ENCODE assay signal across 12 mouse cellular contexts in the genomic region with DNA sequence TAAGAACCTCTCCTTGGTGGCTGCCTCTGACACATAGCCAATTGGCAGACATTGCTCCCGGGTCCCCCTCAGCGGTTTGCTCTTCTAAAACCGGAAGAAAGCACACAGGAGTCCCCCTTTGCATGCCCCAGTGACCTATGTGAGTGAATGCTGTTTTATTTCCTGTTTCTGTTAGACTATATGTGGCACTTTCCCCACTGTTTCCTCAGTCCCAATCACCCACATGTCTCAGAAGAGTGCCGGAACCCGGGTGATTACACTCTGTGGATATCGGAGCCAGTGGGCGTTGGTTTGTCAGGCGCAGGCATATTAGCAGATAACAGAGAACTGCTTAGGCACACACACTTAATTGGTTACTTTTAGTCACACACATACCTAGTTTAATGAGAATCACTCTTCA.
DNase-seq lines count a peak whose midpoint lies in the region; ATAC-seq and TF ChIP-seq lines count a peak whose summit lies in the region.
"Had no signal": no experiment of that assay in that cellular context is flagged by ENCODE, and none has a peak within 500 bp of the region (broad histone marks: within the 10 kb centered on the region; RNA-seq: fewer than 3 reads in every experiment).

No protein-coding gene starts in this region.

- no peak for TF ChIP-seq EP300 in stomach, postnatal 0 days (optimal IDR thresholded peaks at IDR 0.05)

- no peaks in the 10 kb centered on the region for H3K9me3 ChIP-seq in liver, embryonic 13.5 days (replicated peaks)
- H3K9me3 ChIP-seq in stomach, postnatal 0 days (ENCODE audit: control insufficient read depth, low read length) = no peaks in the 10 kb centered on the region
- no peaks in the 10 kb centered on the region for H3K9me3 ChIP-seq in hindbrain, postnatal 0 days (ENCODE audit: low read length)
- H3K9me3 ChIP-seq: embryonic facial prominence, embryonic 15.5 days had no signal

- H3K36me3 ChIP-seq in liver, embryonic 13.5 days = no peaks in the 10 kb centered on the region
- no peaks in the 10 kb centered on the region for H3K36me3 ChIP-seq in stomach, postnatal 0 days (ENCODE audit: control insufficient read depth, insufficient read depth, low read length)
- no peaks in the 10 kb centered on the region for H3K36me3 ChIP-seq in hindbrain, postnatal 0 days (ENCODE audit: insufficient read depth, low read length)
- H3K36me3 ChIP-seq: embryonic facial prominence, embryonic 15.5 days had no signal

- no peak overlapping the region for H3K9ac ChIP-seq in liver, embryonic 13.5 days
- H3K9ac ChIP-seq in stomach, postnatal 0 days (ENCODE audit: low read length) = no peak overlapping the region
- H3K9ac ChIP-seq in hindbrain, postnatal 0 days (replicated peaks; ENCODE audit: low read length) = no peak overlapping the region
- H3K9ac ChIP-seq: embryonic facial prominence, embryonic 15.5 days had no signal

- 8% methylated on average over 8 of the region's 8 CpGs for WGBS in bone marrow, adult 2 months
- WGBS in liver, embryonic 13.5 days (ENCODE audit: insufficient replicate concordance) = 42% methylated on average over 8 of the region's 8 CpGs
- WGBS in stomach, postnatal 0 days = 57% methylated on average over 8 of the region's 8 CpGs
- 86% methylated on average over 8 of the region's 8 CpGs for WGBS in hindbrain, postnatal 0 days

- H3K4me2 ChIP-seq in liver, embryonic 13.5 days = no peak overlapping the region
- H3K4me2 ChIP-seq in stomach, postnatal 0 days (replicated peaks; ENCODE audit: low read depth) = no peak overlapping the region
- H3K4me2 ChIP-seq in hindbrain, postnatal 0 days (ENCODE audit: low read depth, low read length) = no peak overlapping the region
- H3K4me2 ChIP-seq: embryonic facial prominence, embryonic 15.5 days; midbrain, embryonic 11.5 days had no signal

- H3K27me3 ChIP-seq in liver, embryonic 13.5 days = no peaks in the 10 kb centered on the region
- H3K27me3 ChIP-seq in stomach, postnatal 0 days (ENCODE audit: control insufficient read depth, insufficient read depth, low read length) = no peaks in the 10 kb centered on the region
- no peaks in the 10 kb centered on the region for H3K27me3 ChIP-seq in hindbrain, postnatal 0 days (ENCODE audit: insufficient read depth, low read length)
- H3K27me3 ChIP-seq: embryonic facial prominence, embryonic 15.5 days had no signal

- no peaks in the 10 kb centered on the region; the same call in 1 of the 2 replicates for H3K4me1 ChIP-seq in bone marrow, adult 2 months (ENCODE audit: control insufficient read depth, insufficient read depth, low read length)
- peaks cover 14% of the 10 kb centered on the region for H3K4me1 ChIP-seq in liver, embryonic 13.5 days (replicated peaks)
- H3K4me1 ChIP-seq in stomach, postnatal 0 days (replicated peaks; ENCODE audit: control insufficient read depth, insufficient read depth) = no peaks in the 10 kb centered on the region
- no peaks in the 10 kb centered on the region for H3K4me1 ChIP-seq in hindbrain, postnatal 0 days (ENCODE audit: insufficient read depth, low read length)
- H3K4me1 ChIP-seq: embryonic facial prominence, embryonic 15.5 days had no signal

- H3K27ac ChIP-seq in bone marrow, adult 2 months (ENCODE audit: control insufficient read depth, insufficient read depth, low read depth, low read length, poor library complexity) = peak overlapping the region; percentile 21; the same call in 1 of the 2 replicates
- H3K27ac ChIP-seq in liver, embryonic 13.5 days = no peak overlapping the region
- no peak overlapping the region for H3K27ac ChIP-seq in stomach, postnatal 0 days (replicated peaks)
- no peak overlapping the region for H3K27ac ChIP-seq in hindbrain, postnatal 0 days
- H3K27ac ChIP-seq: embryonic facial prominence, embryonic 15.5 days had no signal

- no peak for DNase-seq in liver, embryonic 13.5 days
- peak; percentile 46 for DNase-seq in stomach, postnatal 0 days (ENCODE audit: low spot score)
- DNase-seq in cerebellum, postnatal 10 days = no peak
- no peak for DNase-seq in hindbrain, postnatal 0 days (ENCODE audit: low spot score)
- no peak for DNase-seq in adrenal gland, adult 18-20 months (ENCODE audit: low spot score in 2 of 2)
- DNase-seq: cerebellum, adult 9-11 months; kidney, adult 11 months; layer of hippocampus, adult 9-11 months had no signal

- no peak for TF ChIP-seq CTCF in bone marrow, adult 2 months (IDR thresholded peaks at IDR 0.05; ENCODE audit: control insufficient read depth, insufficient read depth, low read length)
- TF ChIP-seq CTCF in stomach, postnatal 0 days (IDR thresholded peaks at IDR 0.05; ENCODE audit: low read depth) = no peak
- no peak for TF ChIP-seq CTCF in hindbrain, postnatal 0 days (IDR thresholded peaks at IDR 0.05; ENCODE audit: low read depth)

- peak; percentile 91 for ATAC-seq in CD4-positive, CD25-positive, alpha-beta regulatory T cell, adult 4 months
- ATAC-seq in liver, embryonic 13.5 days (ENCODE audit: low read depth) = peak; percentile 84
- ATAC-seq in stomach, postnatal 0 days (ENCODE audit: low FRiP score, low TSS enrichment) = peak; percentile 80
- no peak for ATAC-seq in hindbrain, postnatal 0 days

- TF ChIP-seq POLR2A in bone marrow, adult 2 months (IDR thresholded peaks at IDR 0.05; ENCODE audit: borderline replicate concordance, control insufficient read depth, low read depth, low read length) = no peak

- H3K4me3 ChIP-seq in bone marrow, adult 2 months (replicated peaks; ENCODE audit: control insufficient read depth, low read depth, low read length) = no peak overlapping the region
- no peak overlapping the region for H3K4me3 ChIP-seq in liver, embryonic 13.5 days (replicated peaks)
- no peak overlapping the region for H3K4me3 ChIP-seq in stomach, postnatal 0 days (ENCODE audit: low read depth, low read length)
- no peak overlapping the region for H3K4me3 ChIP-seq in hindbrain, postnatal 0 days (ENCODE audit: low read length)
- H3K4me3 ChIP-seq: embryonic facial prominence, embryonic 15.5 days had no signal
